Mouse (Mus musculus): Measurements from ENCODE around the gene Stat1. TPM values are rescaled to one million over a fixed set of nuclear protein-coding genes. Genes with fewer than 3 reads are reported as not detected.

Stat1 gene
- polyA plus RNA-seq, 1 experiment from 2014 or later = 20.4 TPM

- Histone ChIP-seq H3K4me3 (replicated peaks) (no peak overlapping the region), H3K9ac (no peak overlapping the region), H3K27ac (no peak overlapping the region), H3K4me2 (no peak overlapping the region), H3K36me3 (no peaks in the 10 kb centered on the region), H3K27me3 (no peaks in the 10 kb centered on the region), H3K9me3 (replicated peaks) (no peaks in the 10 kb centered on the region), H3K4me1 (peaks cover 3% of the 10 kb centered on the region; the same call in 1 of the 2 replicates)
- 16% methylated on average over 3 of the region's 3 CpGs for WGBS
- ATAC-seq (replicated peaks; ENCODE audit: low FRiP score) = no peak
These were observed 50.8 kb downstream of the Stat1 start for GRCm38 (mm10) chr1:52170057-52170456.

- no peak overlapping the region for H3K4me3 ChIP-seq (replicated peaks)
- 75% methylated on average over 7 of the region's 7 CpGs for WGBS
- no peak for ATAC-seq (replicated peaks; ENCODE audit: low FRiP score)
These were observed 51.5 kb downstream of the Stat1 start for GRCm38 (mm10) chr1:52170747-52171146.

GRCm38 (mm10) chr1:52171271-52171670 is 52.0 kb downstream of the Stat1 start:
- no peaks in the 10 kb centered on the region for H3K36me3 ChIP-seq
- H3K27me3 ChIP-seq = no peaks in the 10 kb centered on the region
- H3K4me1 ChIP-seq = peaks cover 3% of the 10 kb centered on the region; the same call in 1 of the 2 replicates
- H3K9me3 ChIP-seq (replicated peaks) = no peaks in the 10 kb centered on the region
- H3K9ac ChIP-seq = no peak overlapping the region
- H3K4me3 ChIP-seq (replicated peaks) = no peak overlapping the region
- no peak overlapping the region for H3K4me2 ChIP-seq
- H3K27ac ChIP-seq = no peak overlapping the region
- ATAC-seq (replicated peaks; ENCODE audit: low FRiP score) = no peak
- 66% methylated on average over 8 of the region's 8 CpGs for WGBS

More at GRCm38 (mm10) chr1:52170747-52171146, 51.5 kb downstream of the Stat1 start:
- H3K9me3 ChIP-seq (replicated peaks) = no peaks in the 10 kb centered on the region
- no peak overlapping the region for H3K4me2 ChIP-seq
- no peak overlapping the region for H3K27ac ChIP-seq
- no peaks in the 10 kb centered on the region for H3K27me3 ChIP-seq
- H3K36me3 ChIP-seq = no peaks in the 10 kb centered on the region
- no peak overlapping the region for H3K9ac ChIP-seq
- H3K4me1 ChIP-seq = peaks cover 3% of the 10 kb centered on the region; the same call in 1 of the 2 replicates

DNA sequence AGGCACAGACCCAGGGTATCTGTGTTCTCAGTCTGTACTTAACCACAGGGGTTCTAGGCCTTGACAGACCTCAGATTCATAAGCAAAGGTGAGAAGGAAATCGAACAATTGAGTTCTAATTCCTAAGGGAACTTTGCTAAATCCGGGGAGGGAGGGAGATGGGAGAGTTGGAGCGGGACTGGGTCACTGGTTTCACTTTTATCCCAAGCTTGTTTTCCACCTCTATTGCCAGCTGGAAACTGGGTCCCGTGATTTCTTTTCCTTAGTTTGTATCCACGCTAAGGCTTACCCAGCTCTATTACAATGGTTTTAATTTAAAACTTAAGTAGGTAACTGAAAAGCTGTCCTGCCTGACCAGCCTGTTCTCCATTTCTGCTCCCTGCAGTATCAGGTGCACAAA is 56.1 kb downstream of the Stat1 start:
- Histone ChIP-seq H3K27me3 (no peaks in the 10 kb centered on the region), H3K36me3 (no peaks in the 10 kb centered on the region), H3K4me2 (no peak overlapping the region), H3K9me3 (replicated peaks) (no peaks in the 10 kb centered on the region), H3K4me1 (no peaks in the 10 kb centered on the region; the same call in 1 of the 2 replicates), H3K9ac (no peak overlapping the region), H3K27ac (no peak overlapping the region), H3K4me3 (replicated peaks) (no peak overlapping the region)
- ATAC-seq (replicated peaks; ENCODE audit: low FRiP score) = no peak
- WGBS = 68% methylated on average over 5 of the region's 5 CpGs

DNA sequence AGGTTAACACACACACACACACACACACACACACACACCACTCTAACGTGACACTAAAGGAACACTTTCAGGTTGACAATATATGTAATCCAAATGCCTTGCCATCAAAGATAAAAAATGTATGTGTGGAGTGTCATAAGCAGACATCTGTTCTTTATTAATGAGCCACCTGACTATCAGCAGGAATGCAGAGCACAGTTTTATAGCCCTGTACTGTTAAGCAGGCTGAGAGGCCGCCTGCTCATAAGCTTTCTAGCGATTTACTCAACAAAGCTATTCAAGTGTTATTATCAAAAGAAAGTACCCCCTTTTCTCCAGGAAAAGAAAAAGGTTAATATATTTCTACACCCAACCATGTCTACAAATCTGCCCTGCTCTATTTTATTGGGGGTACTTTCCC is 56.7 kb downstream of the Stat1 start:
- no peak overlapping the region for H3K4me3 ChIP-seq (replicated peaks)
- H3K9ac ChIP-seq = no peak overlapping the region
- H3K9me3 ChIP-seq (replicated peaks) = no peaks in the 10 kb centered on the region
- WGBS = 70% methylated on average over 3 of the region's 3 CpGs
- no peak for ATAC-seq (replicated peaks; ENCODE audit: low FRiP score)
- no peaks in the 10 kb centered on the region for H3K36me3 ChIP-seq
- no peaks in the 10 kb centered on the region; the same call in 1 of the 2 replicates for H3K4me1 ChIP-seq
- no peak overlapping the region for H3K4me2 ChIP-seq
- no peaks in the 10 kb centered on the region for H3K27me3 ChIP-seq
- H3K27ac ChIP-seq = no peak overlapping the region

DNA sequence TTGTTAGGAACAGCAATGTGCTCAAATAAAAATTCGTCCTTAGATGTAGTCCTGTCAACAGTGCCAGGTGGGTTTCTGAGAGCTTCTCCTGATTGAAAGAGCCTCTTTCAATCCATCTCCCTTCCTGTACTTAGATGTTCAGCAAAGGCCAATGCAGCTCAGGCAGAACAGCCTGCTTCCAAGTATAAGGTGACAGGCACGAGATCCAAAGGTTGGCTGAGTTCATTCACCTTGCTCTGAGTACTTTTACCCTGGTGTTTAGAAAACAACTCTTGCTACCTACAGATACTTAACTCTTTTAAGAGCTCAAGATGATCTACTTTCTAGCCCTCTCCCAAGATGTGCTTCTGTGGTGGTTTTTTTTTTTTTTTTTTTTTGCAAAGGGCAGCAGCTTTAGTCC is 57.8 kb downstream of the Stat1 start:
- Histone ChIP-seq H3K4me3 (replicated peaks) (no peak overlapping the region), H3K9ac (no peak overlapping the region), H3K27me3 (no peaks in the 10 kb centered on the region), H3K36me3 (no peaks in the 10 kb centered on the region), H3K4me2 (no peak overlapping the region), H3K9me3 (replicated peaks) (no peaks in the 10 kb centered on the region), H3K27ac (no peak overlapping the region), H3K4me1 (no peaks in the 10 kb centered on the region)
- no peak for ATAC-seq (replicated peaks; ENCODE audit: low FRiP score)
- WGBS = 77% methylated on average over 2 of the region's 2 CpGs

DNA sequence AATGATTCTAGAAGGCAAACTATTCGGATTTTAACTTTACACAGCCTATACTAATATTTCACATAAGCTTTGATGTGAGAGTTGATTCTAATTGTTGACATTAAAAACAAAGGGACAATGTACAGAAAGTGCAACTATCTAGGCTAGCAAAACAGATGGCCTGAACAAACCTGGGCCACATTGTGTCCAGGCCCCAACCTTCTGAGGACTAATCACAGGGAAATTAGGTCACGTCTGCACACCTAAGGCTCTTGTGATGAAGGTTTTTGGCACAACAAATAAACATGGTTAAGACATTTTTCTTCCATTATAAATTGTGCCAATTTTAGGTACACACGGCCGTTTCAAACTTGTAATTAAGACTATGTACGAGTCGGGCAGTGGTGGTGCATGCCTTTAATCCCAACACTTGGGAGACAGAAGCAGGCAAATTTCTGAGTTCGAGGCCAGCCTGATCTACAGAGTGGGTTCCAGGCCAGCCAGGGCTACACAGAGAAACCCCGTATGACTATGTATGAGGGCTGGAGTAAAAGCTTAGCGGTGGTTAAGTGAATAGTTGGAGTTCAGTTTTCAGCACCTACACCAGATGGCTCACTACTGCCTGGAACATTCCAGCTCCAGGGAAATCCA is 60.8 kb downstream of the Stat1 start:
- Histone ChIP-seq H3K4me1 (no peaks in the 10 kb centered on the region), H3K36me3 (no peaks in the 10 kb centered on the region), H3K27me3 (no peaks in the 10 kb centered on the region), H3K4me3 (replicated peaks) (no peak overlapping the region), H3K4me2 (no peak overlapping the region), H3K9ac (no peak overlapping the region), H3K9me3 (replicated peaks) (no peaks in the 10 kb centered on the region), H3K27ac (no peak overlapping the region)
- WGBS = 94% methylated on average over 9 of the region's 9 CpGs
- no peak for ATAC-seq (replicated peaks; ENCODE audit: low FRiP score)

DNA sequence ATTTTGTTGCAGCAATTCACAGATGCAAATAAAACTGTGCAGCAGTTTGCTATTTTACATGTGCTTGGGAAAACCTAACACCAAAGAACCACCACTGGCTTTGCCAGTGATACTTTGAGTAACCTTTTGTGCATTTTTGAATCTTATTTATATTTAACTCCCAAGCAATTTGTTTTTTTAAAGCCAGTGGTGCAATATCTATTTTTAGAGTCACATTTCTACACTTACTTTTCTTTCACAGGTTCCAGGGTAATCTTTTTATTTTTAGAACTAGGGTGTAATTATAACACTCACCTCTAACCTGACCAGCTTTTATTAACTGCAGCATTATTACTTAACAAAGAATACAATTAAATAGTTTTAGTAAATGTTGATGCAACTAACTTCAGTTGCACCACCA is 62.8 kb downstream of the Stat1 start:
- ATAC-seq (replicated peaks; ENCODE audit: low FRiP score) = no peak
- H3K27ac ChIP-seq = no peak overlapping the region
- H3K9ac ChIP-seq = no peak overlapping the region
- H3K4me2 ChIP-seq = no peak overlapping the region
- H3K36me3 ChIP-seq = no peaks in the 10 kb centered on the region
- H3K4me1 ChIP-seq = no peaks in the 10 kb centered on the region
- H3K9me3 ChIP-seq (replicated peaks) = no peaks in the 10 kb centered on the region
- H3K4me3 ChIP-seq (replicated peaks) = no peak overlapping the region
- H3K27me3 ChIP-seq = no peaks in the 10 kb centered on the region

DNA sequence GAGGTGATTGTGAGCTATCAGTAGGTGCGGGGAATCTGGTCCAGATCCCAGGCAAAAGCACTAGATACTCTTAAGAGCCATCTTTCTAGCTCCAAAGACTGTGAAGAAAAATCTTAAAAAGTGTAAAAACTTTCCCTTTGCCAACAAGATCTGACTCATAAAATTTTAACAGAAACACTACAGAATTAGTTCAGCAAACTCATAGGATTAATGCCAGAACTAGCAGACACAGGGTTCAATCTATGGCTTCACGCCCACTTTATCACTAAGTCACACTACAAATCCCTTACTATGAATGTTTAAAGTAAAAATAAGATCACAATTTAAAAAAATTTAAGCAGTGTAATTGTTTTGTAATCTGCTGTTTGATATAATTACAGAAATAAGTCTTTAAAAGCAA is 63.8 kb downstream of the Stat1 start:
- 96% methylated on average over 2 of the region's 2 CpGs for WGBS
- no peak for ATAC-seq (replicated peaks; ENCODE audit: low FRiP score)
- no peak overlapping the region for H3K27ac ChIP-seq
- H3K4me1 ChIP-seq = no peaks in the 10 kb centered on the region
- no peaks in the 10 kb centered on the region for H3K9me3 ChIP-seq (replicated peaks)
- no peak overlapping the region for H3K4me3 ChIP-seq (replicated peaks)
- peaks cover 4% of the 10 kb centered on the region for H3K36me3 ChIP-seq
- no peak overlapping the region for H3K4me2 ChIP-seq
- no peak overlapping the region for H3K9ac ChIP-seq
- no peaks in the 10 kb centered on the region for H3K27me3 ChIP-seq

Other genes with a start within 250 kb of the Stat1 start
- 72.4 and 77.0 TPM in 2 replicates for gene Myo1b, start 203.4 kb upstream of the Stat1 start, polyA plus RNA-seq (2015; fragmentation: Nextera tagmentation; extraction: Ambion mirVana)
- gene Stat4, start 132.3 kb upstream of the Stat1 start, polyA plus RNA-seq (2015; fragmentation: Nextera tagmentation; extraction: Ambion mirVana) = 1.6 and 2.0 TPM in 2 replicates
- 23.4 and 28.6 TPM in 2 replicates for gene Gls, start 113.8 kb downstream of the Stat1 start, polyA plus RNA-seq (2015; fragmentation: Nextera tagmentation; extraction: Ambion mirVana)